Mouse (Mus musculus): ENCODE data around the gene Tspan5. TPM values are rescaled to one million over a fixed set of nuclear protein-coding genes. Genes with fewer than 3 reads are reported as not detected.

Tspan5 gene
- total and polyA plus RNA-seq, 3 experiments: 28.1 to 35.1 TPM; not detected in 1

- no peak overlapping the region for H3K27ac ChIP-seq (ENCODE audit: control insufficient read depth, low read depth, low read length)
- H3K4me3 ChIP-seq (ENCODE audit: control insufficient read depth in 1 of 2, insufficient read depth in 1 of 2, low read depth in 2 of 2, low read length in 2 of 2): no peak overlapping the region
- H3K4me1 ChIP-seq (ENCODE audit: control insufficient read depth in 1 of 2, insufficient read depth in 2 of 2, low read length in 2 of 2): peaks cover 0 to 4% of the 10 kb centered on the region in 2 experiments; a peak in 2 of 4 replicates
- no peaks in the 10 kb centered on the region for H3K9me3 ChIP-seq (replicated peaks; ENCODE audit: insufficient read depth, low read length)
- H3K36me3 ChIP-seq (ENCODE audit: control insufficient read depth in 1 of 2, insufficient read depth in 2 of 2, low read length in 2 of 2): no peaks in the 10 kb centered on the region
- no peaks in the 10 kb centered on the region for H3K79me2 ChIP-seq (ENCODE audit: control insufficient read depth, insufficient read depth, low read length, poor library complexity)
- no peak for DNase-seq (ENCODE audit: low read depth, low spot score)
- no peak overlapping the region for H3K9ac ChIP-seq (ENCODE audit: control insufficient read depth, low read depth, low read length, poor library complexity, severe bottlenecking)
- TF ChIP-seq RCOR1 (IDR thresholded peaks at IDR 0.05; ENCODE audit: low read depth, low read length): no peak
- no peak for TF ChIP-seq MYC (IDR thresholded peaks at IDR 0.05; ENCODE audit: low read depth, low read length)
- no peak for TF ChIP-seq MAZ (IDR thresholded peaks at IDR 0.05; ENCODE audit: low read depth, low read length)
- H3K27me3 ChIP-seq (ENCODE audit: control insufficient read depth in 1 of 2, insufficient read depth in 2 of 2, low read length in 2 of 2): peaks cover 0 to 2% of the 10 kb centered on the region in 2 experiments; a peak in 1 of 4 replicates
Measured at GRCm38 (mm10) chr3:138715212-138715611, 26.8 kb upstream of the Tspan5 start.

- no peaks in the 10 kb centered on the region for H3K9me3 ChIP-seq (replicated peaks; ENCODE audit: insufficient read depth, low read length)
- DNase-seq (ENCODE audit: low read depth, low spot score): no peak
- H3K4me3 ChIP-seq (ENCODE audit: control insufficient read depth in 1 of 2, insufficient read depth in 1 of 2, low read depth in 2 of 2, low read length in 2 of 2): no peak overlapping the region
- H3K36me3 ChIP-seq (ENCODE audit: control insufficient read depth in 1 of 2, insufficient read depth in 2 of 2, low read length in 2 of 2): no peaks in the 10 kb centered on the region
- H3K27me3 ChIP-seq (ENCODE audit: control insufficient read depth in 1 of 2, insufficient read depth in 2 of 2, low read length in 2 of 2): peaks cover 0 to 2% of the 10 kb centered on the region in 2 experiments; a peak in 1 of 4 replicates
- TF ChIP-seq CTCF (IDR thresholded peaks at IDR 0.05 in 2 of 3, conservative IDR thresholded peaks at IDR 0.05 in 1 of 3; ENCODE audit: control insufficient read depth in 1 of 3, insufficient read depth in 1 of 3, low read depth in 2 of 3, low read length in 3 of 3, poor library complexity in 1 of 3, severe bottlenecking in 1 of 3) (no peak), TCF12 (IDR thresholded peaks at IDR 0.05; ENCODE audit: low read depth, low read length) (no peak), ETS1 (IDR thresholded peaks at IDR 0.05; ENCODE audit: low read depth, low read length) (no peak)
- H3K4me1 ChIP-seq (ENCODE audit: control insufficient read depth in 1 of 2, insufficient read depth in 2 of 2, low read length in 2 of 2): peaks cover 0 to 2% of the 10 kb centered on the region in 2 experiments; a peak in 2 of 4 replicates
- no peaks in the 10 kb centered on the region for H3K79me2 ChIP-seq (ENCODE audit: control insufficient read depth, insufficient read depth, low read length, poor library complexity)
- H3K27ac ChIP-seq (ENCODE audit: control insufficient read depth, low read depth, low read length): no peak overlapping the region
- no peak overlapping the region for H3K9ac ChIP-seq (ENCODE audit: control insufficient read depth, low read depth, low read length, poor library complexity, severe bottlenecking)
Measured at GRCm38 (mm10) chr3:138717040-138717439, 25.0 kb upstream of the Tspan5 start.

- no peak for DNase-seq (ENCODE audit: low read depth, low spot score)
- Histone ChIP-seq H3K79me2 (ENCODE audit: control insufficient read depth, insufficient read depth, low read length, poor library complexity) (no peaks in the 10 kb centered on the region), H3K4me1 (ENCODE audit: control insufficient read depth in 1 of 2, insufficient read depth in 2 of 2, low read length in 2 of 2) (no peaks in the 10 kb centered on the region), H3K36me3 (ENCODE audit: control insufficient read depth in 1 of 2, insufficient read depth in 2 of 2, low read length in 2 of 2) (no peaks in the 10 kb centered on the region), H3K9ac (ENCODE audit: control insufficient read depth, low read depth, low read length, poor library complexity, severe bottlenecking) (no peak overlapping the region), H3K27me3 (ENCODE audit: control insufficient read depth in 1 of 2, insufficient read depth in 2 of 2, low read length in 2 of 2) (peaks cover 0 to 2% of the 10 kb centered on the region in 2 experiments; a peak in 3 of 4 replicates), H3K27ac (ENCODE audit: control insufficient read depth, low read depth, low read length) (no peak overlapping the region), H3K9me3 (replicated peaks; ENCODE audit: insufficient read depth, low read length) (no peaks in the 10 kb centered on the region), H3K4me3 (ENCODE audit: control insufficient read depth in 1 of 2, insufficient read depth in 1 of 2, low read depth in 2 of 2, low read length in 2 of 2) (no peak overlapping the region)
- no peak for TF ChIP-seq POLR2AphosphoS5 (IDR thresholded peaks at IDR 0.05; ENCODE audit: borderline replicate concordance, low read depth, low read length)
- TF ChIP-seq UBTF (IDR thresholded peaks at IDR 0.05; ENCODE audit: borderline replicate concordance, insufficient read depth, low read depth, low read length): no peak
- TF ChIP-seq JUND (IDR thresholded peaks at IDR 0.05; ENCODE audit: low read depth, low read length): no peak
- TF ChIP-seq MAX (IDR thresholded peaks at IDR 0.05; ENCODE audit: low read length): no peak
- TF ChIP-seq ZC3H11A (IDR thresholded peaks at IDR 0.05; ENCODE audit: low read depth, low read length): no peak
- no peak for TF ChIP-seq POLR2A (IDR thresholded peaks at IDR 0.05; ENCODE audit: control insufficient read depth in 1 of 2, insufficient read depth in 1 of 2, low read depth in 1 of 2, low read length in 2 of 2, poor library complexity in 1 of 2)
- TF ChIP-seq ZKSCAN1 (IDR thresholded peaks at IDR 0.05; ENCODE audit: low read depth, low read length): no peak
- TF ChIP-seq NELFE (IDR thresholded peaks at IDR 0.05; ENCODE audit: low read depth, low read length): no peak
- TF ChIP-seq GATA1 (IDR thresholded peaks at IDR 0.05; ENCODE audit: low read depth, low read length): no peak
Measured at GRCm38 (mm10) chr3:138722152-138722551, 19.8 kb upstream of the Tspan5 start.

All from MEL (cell line).